Mouse (Mus musculus) thymus, postnatal 25 days (tissue): ENCODE measurements around the gene Olfr490.

Experiments
- DNase-seq: peaks from one replicate; pipeline ENCODE4 v3.0.0; 2022

Gene Olfr490

GRCm38 (mm10) chr7:108288834-108289233 is at the start of gene Olfr490:
Gene Olfr490, minus strand, starts transcription at chr7:108288934.
- DNase-seq: no peak

- no peak for DNase-seq
Observed at GRCm38 (mm10) chr7:108323574-108323973, 34.8 kb upstream of the Olfr490 start, which contains the start of gene Olfr492. Gene Olfr492, minus strand, starts transcription at chr7:108323674.

- no peak for DNase-seq
Observed at GRCm38 (mm10) chr7:108313151-108313550, 24.4 kb upstream of the Olfr490 start, which contains the start of gene Olfr491. Gene Olfr491, plus strand, starts transcription at chr7:108313451.

GRCm38 (mm10) chr7:108258247-108258646 is 30.5 kb downstream of the Olfr490 start, which contains the start of gene Olfr488:
Gene Olfr488, minus strand, starts transcription at chr7:108258347.
- DNase-seq: no peak
